Mouse (Mus musculus): ENCODE results near the gene Sipa1l1.

DNA sequence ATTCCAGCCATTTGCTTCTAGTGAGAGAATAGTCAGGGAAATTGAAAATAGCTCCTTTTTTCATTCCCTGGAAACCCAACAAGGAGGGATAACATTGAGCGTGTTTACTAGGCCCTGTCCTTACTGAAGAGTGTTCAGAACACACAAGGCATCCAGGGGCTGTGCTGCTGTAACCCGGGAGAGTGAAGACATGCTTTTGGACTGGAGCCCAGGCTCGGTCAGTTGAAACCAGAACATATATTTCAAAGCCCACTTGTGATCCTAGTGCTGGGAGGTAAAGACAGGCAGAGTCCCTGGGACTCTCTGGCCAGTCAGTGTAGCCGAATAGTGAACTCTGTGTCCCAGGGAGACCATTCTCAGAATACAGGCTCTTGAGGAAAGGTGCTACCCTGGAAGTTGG lies 68.8 kb downstream of the Sipa1l1 start:
- no peak for TF ChIP-seq CTCF (IDR thresholded peaks at IDR 0.05; ENCODE audit: insufficient read depth, low read depth, low read length)
- no peak for TF ChIP-seq POLR2A (IDR thresholded peaks at IDR 0.05; ENCODE audit: insufficient read depth, low read depth, low read length)
